Mouse (Mus musculus) ES-E14 (cell line): ENCODE measurements around the gene Patl1. TPM values are rescaled to one million over a fixed set of nuclear protein-coding genes. Genes with fewer than 3 reads are reported as not detected.
"Not testable (repeated sequence)": the region's sequence is repeated elsewhere in the genome, so short reads cannot be mapped to it uniquely, and the experiment has no call there.

Source experiments
- DNase-seq: peaks from one replicate; pipeline ENCODE4 v3.0.0-alpha.2; 2013; ENCODE audit warnings: low read depth, low spot score
- H3K27ac ChIP-seq: 2 replicates; pipeline ENCODE4 v1.5.1; 2012; ENCODE audit warnings: low read depth, mild to moderate bottlenecking, low read length, moderate library complexity, mixed read lengths; ENCODE audit not compliant: poor library complexity, insufficient read depth, severe bottlenecking
- H3K36me3 ChIP-seq: 2 replicates; pipeline ENCODE4 v1.6.1; 2012; ENCODE audit warnings: mild to moderate bottlenecking, low read length, moderate library complexity, mixed read lengths; ENCODE audit not compliant: control insufficient read depth, poor library complexity, insufficient read depth, severe bottlenecking
- H3K4me1 ChIP-seq, 2 experiments: fragments of 150-350 bp in 1 of 2; sonication (generic) in 1 of 2; 2 replicates each; pipeline ENCODE4 v1.6.1; 2012; ENCODE audit warnings: low read length in 2 of 2, mild to moderate bottlenecking in 1 of 2, mixed read lengths in 1 of 2; ENCODE audit not compliant: control insufficient read depth in 2 of 2, insufficient read depth in 2 of 2, poor library complexity in 1 of 2
- H3K4me3 ChIP-seq, 2 experiments: fragments of 150-350 bp in 1 of 2; sonication (generic) in 1 of 2; 2 replicates each; pipeline ENCODE4 v1.5.1; 2012; ENCODE audit warnings: low read length in 2 of 2, low read depth in 1 of 2, mild to moderate bottlenecking in 1 of 2, mixed read lengths in 1 of 2; ENCODE audit not compliant: insufficient read depth in 1 of 2, poor library complexity in 1 of 2, severe bottlenecking in 1 of 2
- H3K9ac ChIP-seq: 2 replicates; pipeline ENCODE4 v1.6.1; 2012; ENCODE audit warnings: low read depth, mild to moderate bottlenecking, low read length, mixed read lengths; ENCODE audit not compliant: poor library complexity, insufficient read depth, severe bottlenecking
- H3K9me3 ChIP-seq: fragments of 150-350 bp; sonication (generic); 2 replicates; pipeline ENCODE4 v1.6.1; 2012; ENCODE audit warnings: low read depth, mild to moderate bottlenecking, low read length; ENCODE audit not compliant: control insufficient read depth, insufficient read depth
- CHD2 ChIP-seq: IDR thresholded peaks from 2 replicates; pipeline ENCODE4 v1.6.1; 2014; ENCODE audit warnings: mild to moderate bottlenecking, low read depth, low read length, inconsistent platforms
- HCFC1 ChIP-seq: IDR thresholded peaks from 2 replicates; pipeline ENCODE4 v1.6.1; 2012; ENCODE audit warnings: low read length, inconsistent platforms, borderline replicate concordance; ENCODE audit not compliant: insufficient read depth
- MAFK ChIP-seq: IDR thresholded peaks from 2 replicates; pipeline ENCODE4 v1.6.1; 2014; ENCODE audit warnings: mild to moderate bottlenecking, low read depth, low read length, inconsistent platforms; ENCODE audit not compliant: insufficient read depth
- ZC3H11A ChIP-seq: IDR thresholded peaks from 2 replicates; pipeline ENCODE4 v1.6.1; 2012; ENCODE audit warnings: low read depth, mild to moderate bottlenecking, inconsistent platforms, low read length, borderline replicate concordance
- ZNF384 ChIP-seq: IDR thresholded peaks from 2 replicates; pipeline ENCODE4 v1.6.1; 2012; ENCODE audit warnings: low read depth, low read length, inconsistent platforms
- in situ Hi-C, 2 experiments: fragments of 600-800 bp; cut with MboI; formaldehyde crosslinking; loops; one replicate each; pipeline ENCODE4 v1.15.1; 2025; ENCODE audit warnings: low sequenced_read_pairs in 2 of 2, inconsistent platforms in 1 of 2; ENCODE audit not compliant: unreplicated experiment in 2 of 2
- total RNA-seq: library from RNA; depleted of rRNA; stranded (reverse); fragments of 300-350 nt; gene quantifications from 2 replicates; pipeline ENCODE4 v1.2.3, GENCODE M21; 2012; rRNA removed

Patl1 gene
- 9.8 and 10.7 TPM in 2 replicates for total RNA-seq

- Histone ChIP-seq H3K27ac (peak within 1 kb of the TSS; percentile 68), H3K4me3 (peak within 1 kb of the TSS; percentile 93 to 98), H3K36me3 (peaks cover 3% of the 10 kb centered on the region), H3K4me1 (no peaks in the 10 kb centered on the region; a peak in 2 of 4 replicates), H3K9me3 (no peaks in the 10 kb centered on the region), H3K9ac (peak within 1 kb of the TSS; percentile 90)
- in situ Hi-C loops: no loop called here
- TF ChIP-seq HCFC1 (peak; percentile 63; the same call in 1 of the 2 replicates), ZNF384 (no peak), MAFK (no peak)
- DNase-seq: peak; percentile 98
Observed at GRCm38 (mm10) chr19:11912037-11912532, at the start of gene Patl1. Gene Patl1 (plus strand): TSS chr19:11912399.

- H3K9me3 ChIP-seq: no peaks in the 10 kb centered on the region
Observed at GRCm38 (mm10) chr19:11867837-11868236, 44.4 kb upstream of the Patl1 start.

GRCm38 (mm10) chr19:11875006-11875405 lies 37.2 kb upstream of the Patl1 start, which contains the start of gene Olfr1419:
Gene Olfr1419 (minus strand): TSS chr19:11875106.
- no peak within 1 kb of the TSS for H3K27ac ChIP-seq

More at GRCm38 (mm10) chr19:11867837-11868236, 44.4 kb upstream of the Patl1 start:
- Histone ChIP-seq H3K9ac (no peak overlapping the region), H3K4me1 (peaks cover 0 to 4% of the 10 kb centered on the region in 2 experiments; a peak in 1 of 4 replicates), H3K36me3 (no peaks in the 10 kb centered on the region), H3K4me3 (no peak overlapping the region), H3K27ac (no peak overlapping the region)
- in situ Hi-C loops: no loop called here
- peak; percentile 40 for DNase-seq
- TF ChIP-seq ZC3H11A (0 out of 2 replicates have a peak, but pooled peaks have one; percentile 36), CHD2 (no peak)

GRCm38 (mm10) chr19:11878404-11878803 lies 33.8 kb upstream of the Patl1 start:
- H3K36me3 ChIP-seq, DNase-seq, H3K27ac ChIP-seq, H3K9me3 ChIP-seq, H3K4me1 ChIP-seq, H3K9ac ChIP-seq, in situ Hi-C loops: not testable (repeated sequence)
- H3K4me3 ChIP-seq: peak overlapping the region; percentile 26 to 34; a peak in 2 of 4 replicates
- peak; percentile 62 for TF ChIP-seq ZNF384

More at GRCm38 (mm10) chr19:11875006-11875405, 37.2 kb upstream of the Patl1 start, which contains the start of gene Olfr1419:
- H3K9ac ChIP-seq: no peak within 1 kb of the TSS
- no peaks in the 10 kb centered on the region for H3K9me3 ChIP-seq
- H3K36me3 ChIP-seq: no peaks in the 10 kb centered on the region
- H3K4me3 ChIP-seq: no peak within 1 kb of the TSS
- no peak for DNase-seq
- TF ChIP-seq HCFC1 (no peak), MAFK (no peak), CHD2 (no peak), ZC3H11A (no peak), ZNF384 (no peak)
- in situ Hi-C loops: no loop called here
- H3K4me1 ChIP-seq: no peaks in the 10 kb centered on the region

GRCm38 (mm10) chr19:11886265-11886664 lies 25.9 kb upstream of the Patl1 start, which contains the start of gene Olfr1420:
Gene Olfr1420 (plus strand): TSS chr19:11886565.
- no peak within 1 kb of the TSS for H3K27ac ChIP-seq
- no peak within 1 kb of the TSS for H3K9ac ChIP-seq
- no peak within 1 kb of the TSS for H3K4me3 ChIP-seq
- in situ Hi-C loops: no loop called here
- no peak for DNase-seq
- no peak for TF ChIP-seq ZNF384
- no peak for TF ChIP-seq ZC3H11A
- TF ChIP-seq CHD2: no peak
- no peak for TF ChIP-seq HCFC1
- TF ChIP-seq MAFK: no peak
- no peaks in the 10 kb centered on the region for H3K36me3 ChIP-seq
- no peaks in the 10 kb centered on the region for H3K4me1 ChIP-seq
- H3K9me3 ChIP-seq: no peaks in the 10 kb centered on the region
